Mouse (Mus musculus): ENCODE data around the gene Gimap9. TPM values are rescaled to one million over a fixed set of nuclear protein-coding genes. Genes with fewer than 3 reads are reported as not detected.

Gene Gimap9
- total RNA-seq, 2 experiments from 2014 or later = 5.9 to 12.1 TPM

Other genes starting within 250 kb of the Gimap9 start
- gene Zfp467, start 230.3 kb upstream of the Gimap9 start, total RNA-seq (2015; ENCODE audit: low replicate concordance) = 1.9 and 7.3 TPM in 2 replicates
- gene Zfp467, start 230.3 kb upstream of the Gimap9 start, total RNA-seq (2017; ENCODE audit: low replicate concordance) = not detected in 2 replicates
- not detected in 2 replicates for gene Sspo, start 227.9 kb upstream of the Gimap9 start, total RNA-seq (2015; ENCODE audit: low replicate concordance)
- gene Sspo, start 227.9 kb upstream of the Gimap9 start, total RNA-seq (2017; ENCODE audit: low replicate concordance) = not detected in 2 replicates
- gene Atp6v0e2, start 138.5 kb upstream of the Gimap9 start, total RNA-seq (2015; ENCODE audit: low replicate concordance) = not detected in 2 replicates
- not detected in 2 replicates for gene Atp6v0e2, start 138.5 kb upstream of the Gimap9 start, total RNA-seq (2017; ENCODE audit: low replicate concordance)
- gene Lrrc61, start 121.3 kb upstream of the Gimap9 start, total RNA-seq (2015; ENCODE audit: low replicate concordance) = 2.3 and 8.4 TPM in 2 replicates
- 0.94 and 10.3 TPM in 2 replicates for gene Lrrc61, start 121.3 kb upstream of the Gimap9 start, total RNA-seq (2017; ENCODE audit: low replicate concordance)
- not detected in 2 replicates for gene Rarres2, start 103.3 kb upstream of the Gimap9 start, total RNA-seq (2015; ENCODE audit: low replicate concordance)
- not detected in 2 replicates for gene Rarres2, start 103.3 kb upstream of the Gimap9 start, total RNA-seq (2017; ENCODE audit: low replicate concordance)
- not detected in 2 replicates for gene Gm45021, start 86.5 kb upstream of the Gimap9 start, total RNA-seq (2015; ENCODE audit: low replicate concordance)
- gene Gm45021, start 86.5 kb upstream of the Gimap9 start, total RNA-seq (2017; ENCODE audit: low replicate concordance) = not detected in 2 replicates
- gene Repin1, start 82.2 kb upstream of the Gimap9 start, total RNA-seq (2015; ENCODE audit: low replicate concordance) = 2.3 TPM in 2 replicates
- gene Repin1, start 82.2 kb upstream of the Gimap9 start, total RNA-seq (2017; ENCODE audit: low replicate concordance) = 3.9 TPM in 1 of 2 replicates, not detected in the other
- not detected in 2 replicates for gene Gm44965, start 82.2 kb upstream of the Gimap9 start, total RNA-seq (2015; ENCODE audit: low replicate concordance)
- gene Gm44965, start 82.2 kb upstream of the Gimap9 start, total RNA-seq (2017; ENCODE audit: low replicate concordance) = not detected in 2 replicates
- 0.42 TPM in 1 of 2 replicates, not detected in the other for gene Zfp775, start 74.1 kb upstream of the Gimap9 start, total RNA-seq (2015; ENCODE audit: low replicate concordance)
- 0.17 and 0.28 TPM in 2 replicates for gene Zfp775, start 74.1 kb upstream of the Gimap9 start, total RNA-seq (2017; ENCODE audit: low replicate concordance)
- not detected in 2 replicates for gene AI854703, start 49.4 kb upstream of the Gimap9 start, total RNA-seq (2015; ENCODE audit: low replicate concordance)
- not detected in 2 replicates for gene AI854703, start 49.4 kb upstream of the Gimap9 start, total RNA-seq (2017; ENCODE audit: low replicate concordance)
- gene Gimap8, start 28.9 kb upstream of the Gimap9 start, total RNA-seq (2015; ENCODE audit: low replicate concordance) = 1.0 TPM in 1 of 2 replicates, not detected in the other
- 0.26 and 2.5 TPM in 2 replicates for gene Gimap8, start 28.9 kb upstream of the Gimap9 start, total RNA-seq (2017; ENCODE audit: low replicate concordance)
- 2.7 and 3.3 TPM in 2 replicates for gene Gimap4, start 8.4 kb downstream of the Gimap9 start, total RNA-seq (2015; ENCODE audit: low replicate concordance)
- gene Gimap4, start 8.4 kb downstream of the Gimap9 start, total RNA-seq (2017; ENCODE audit: low replicate concordance) = 4.5 and 5.2 TPM in 2 replicates
- 0.58 and 6.5 TPM in 2 replicates for gene Gimap6, start 32.1 kb downstream of the Gimap9 start, total RNA-seq (2015; ENCODE audit: low replicate concordance)
- 4.2 and 7.2 TPM in 2 replicates for gene Gimap6, start 32.1 kb downstream of the Gimap9 start, total RNA-seq (2017; ENCODE audit: low replicate concordance)
- not detected in 2 replicates for gene Gm28053, start 42.5 kb downstream of the Gimap9 start, total RNA-seq (2015; ENCODE audit: low replicate concordance)
- 1.8 TPM in 1 of 2 replicates, not detected in the other for gene Gm28053, start 42.5 kb downstream of the Gimap9 start, total RNA-seq (2017; ENCODE audit: low replicate concordance)
- not detected in 2 replicates for gene Gimap7, start 42.5 kb downstream of the Gimap9 start, total RNA-seq (2015; ENCODE audit: low replicate concordance)
- gene Gimap7, start 42.5 kb downstream of the Gimap9 start, total RNA-seq (2017; ENCODE audit: low replicate concordance) = 2.6 TPM in 1 of 2 replicates, not detected in the other
- gene Gimap1, start 62.9 kb downstream of the Gimap9 start, total RNA-seq (2015; ENCODE audit: low replicate concordance) = 5.0 TPM in 1 of 2 replicates, not detected in the other
- 0.17 and 1.1 TPM in 2 replicates for gene Gimap1, start 62.9 kb downstream of the Gimap9 start, total RNA-seq (2017; ENCODE audit: low replicate concordance)
- 4.4 TPM in 1 of 2 replicates, not detected in the other for gene Gimap5, start 70.1 kb downstream of the Gimap9 start, total RNA-seq (2015; ENCODE audit: low replicate concordance)
- gene Gimap5, start 70.1 kb downstream of the Gimap9 start, total RNA-seq (2017; ENCODE audit: low replicate concordance) = 2.6 and 6.8 TPM in 2 replicates
- 2.1 TPM in 1 of 2 replicates, not detected in the other for gene Gimap3, start 94.7 kb downstream of the Gimap9 start, total RNA-seq (2015; ENCODE audit: low replicate concordance)
- gene Gimap3, start 94.7 kb downstream of the Gimap9 start, total RNA-seq (2017; ENCODE audit: low replicate concordance) = 1.1 and 2.0 TPM in 2 replicates
- 10.4 and 12.7 TPM in 2 replicates for gene Tmem176a, start 164.8 kb downstream of the Gimap9 start, total RNA-seq (2015; ENCODE audit: low replicate concordance)
- 1.4 and 3.2 TPM in 2 replicates for gene Tmem176a, start 164.8 kb downstream of the Gimap9 start, total RNA-seq (2017; ENCODE audit: low replicate concordance)
- 11.5 and 22.5 TPM in 2 replicates for gene Tmem176b, start 165.4 kb downstream of the Gimap9 start, total RNA-seq (2015; ENCODE audit: low replicate concordance)
- gene Tmem176b, start 165.4 kb downstream of the Gimap9 start, total RNA-seq (2017; ENCODE audit: low replicate concordance) = 5.7 and 25.1 TPM in 2 replicates
- gene Aoc1, start 196.8 kb downstream of the Gimap9 start, total RNA-seq (2015; ENCODE audit: low replicate concordance) = not detected in 2 replicates
- not detected in 2 replicates for gene Aoc1, start 196.8 kb downstream of the Gimap9 start, total RNA-seq (2017; ENCODE audit: low replicate concordance)